Mouse (Mus musculus): Measurements from ENCODE around the gene Elmod2. TPM values are rescaled to one million over a fixed set of nuclear protein-coding genes. Genes with fewer than 3 reads are reported as not detected.

Elmod2 gene
- polyA plus RNA-seq, 1 experiment from 2014 or later = 26.5 TPM

DNA sequence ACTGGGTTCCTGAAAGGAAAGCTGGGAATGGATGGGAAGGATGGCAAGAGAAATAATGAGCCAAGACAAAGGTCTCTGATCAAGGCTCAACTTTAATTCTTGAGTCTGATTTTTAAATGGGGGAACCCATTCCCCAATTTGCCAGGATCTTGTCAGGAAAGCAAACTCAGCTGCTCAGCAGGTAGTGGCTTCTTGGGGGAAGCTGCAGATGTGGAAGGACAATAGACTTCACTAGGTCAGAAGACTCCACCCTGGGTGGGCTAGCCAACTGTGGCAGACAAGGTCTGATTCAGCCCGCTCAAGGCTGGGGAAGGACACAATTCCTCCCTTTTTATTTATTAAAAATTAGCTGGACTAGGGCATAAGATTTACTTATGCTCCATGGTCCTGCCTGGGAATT lies 27.3 kb downstream of the Elmod2 start:
- no peaks in the 10 kb centered on the region for H3K9me3 ChIP-seq (ENCODE audit: control insufficient read depth, low read length)
- no peaks in the 10 kb centered on the region for H3K27me3 ChIP-seq (ENCODE audit: control insufficient read depth, insufficient read depth, low read length)
- H3K27ac ChIP-seq (ENCODE audit: low read depth, low read length) = no peak overlapping the region
- WGBS = 100% methylated on average over 1 of the region's 1 CpGs
- H3K4me1 ChIP-seq (replicated peaks; ENCODE audit: control insufficient read depth, insufficient read depth, low read length) = no peaks in the 10 kb centered on the region
- no peak overlapping the region for H3K4me2 ChIP-seq (replicated peaks; ENCODE audit: low read depth, low read length)
- H3K36me3 ChIP-seq (ENCODE audit: control insufficient read depth, insufficient read depth, low read length) = no peaks in the 10 kb centered on the region
- ATAC-seq (ENCODE audit: low FRiP score) (no peak), DNase-seq (ENCODE audit: low spot score) (no peak)
- H3K9ac ChIP-seq (ENCODE audit: low read depth, low read length) = no peak overlapping the region
- H3K4me3 ChIP-seq (ENCODE audit: low read depth, low read length) = no peak overlapping the region

DNA sequence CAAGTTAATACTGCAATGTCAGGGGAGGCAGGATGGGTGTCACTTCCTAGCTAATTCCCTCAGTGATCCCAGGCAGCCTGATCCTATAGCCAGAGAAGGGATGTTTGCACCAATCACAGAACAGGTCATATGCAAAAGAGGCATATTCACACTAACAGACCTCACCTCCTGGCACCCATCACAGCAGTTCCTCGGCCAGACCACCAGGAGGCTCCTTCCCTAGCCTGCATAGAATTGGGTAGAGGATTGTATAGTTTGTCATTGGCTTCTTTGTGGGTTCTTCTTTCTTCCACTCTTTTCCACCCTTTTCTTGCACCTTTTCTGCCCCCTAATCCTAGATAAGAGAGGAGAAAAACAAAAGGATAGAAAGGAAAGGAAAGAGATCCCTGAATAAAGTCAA lies 32.2 kb downstream of the Elmod2 start:
- Histone ChIP-seq H3K27me3 (ENCODE audit: control insufficient read depth, insufficient read depth, low read length) (no peaks in the 10 kb centered on the region), H3K4me1 (replicated peaks; ENCODE audit: control insufficient read depth, insufficient read depth, low read length) (no peaks in the 10 kb centered on the region), H3K36me3 (ENCODE audit: control insufficient read depth, insufficient read depth, low read length) (no peaks in the 10 kb centered on the region), H3K9me3 (ENCODE audit: control insufficient read depth, low read length) (no peaks in the 10 kb centered on the region), H3K9ac (ENCODE audit: low read depth, low read length) (no peak overlapping the region), H3K27ac (ENCODE audit: low read depth, low read length) (no peak overlapping the region), H3K4me2 (replicated peaks; ENCODE audit: low read depth, low read length) (no peak overlapping the region), H3K4me3 (ENCODE audit: low read depth, low read length) (no peak overlapping the region)
- ATAC-seq (ENCODE audit: low FRiP score) (no peak), DNase-seq (ENCODE audit: low spot score) (no peak)
- 38% methylated on average over 1 of the region's 1 CpGs for WGBS

DNA sequence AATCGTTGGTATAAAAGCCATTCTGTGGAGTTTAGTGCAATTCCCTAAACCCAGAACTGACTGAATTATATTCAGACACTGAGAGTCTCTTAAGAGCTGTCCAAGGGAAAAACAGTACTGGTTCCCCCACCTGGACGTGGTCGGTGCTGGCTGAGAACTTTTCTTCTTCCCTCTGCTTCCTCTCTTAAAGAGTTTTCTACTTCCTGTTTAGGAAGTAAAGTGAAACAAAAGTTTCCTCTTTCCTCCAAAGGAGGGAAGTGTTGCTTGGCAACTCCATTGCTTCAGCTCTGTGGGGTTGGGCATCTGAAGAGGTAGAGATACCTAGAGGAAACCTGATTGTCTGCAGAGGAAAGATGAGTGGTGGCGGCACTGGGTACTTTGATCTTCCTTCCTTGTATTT lies 34.9 kb downstream of the Elmod2 start:
- no peak overlapping the region for H3K4me3 ChIP-seq (ENCODE audit: low read depth, low read length)
- no peak for ATAC-seq (ENCODE audit: low FRiP score)
- no peak overlapping the region for H3K4me2 ChIP-seq (replicated peaks; ENCODE audit: low read depth, low read length)
- no peak overlapping the region for H3K27ac ChIP-seq (ENCODE audit: low read depth, low read length)
- H3K36me3 ChIP-seq (ENCODE audit: control insufficient read depth, insufficient read depth, low read length) = no peaks in the 10 kb centered on the region
- WGBS = 83% methylated on average over 4 of the region's 4 CpGs
- no peaks in the 10 kb centered on the region for H3K9me3 ChIP-seq (ENCODE audit: control insufficient read depth, low read length)
- no peaks in the 10 kb centered on the region for H3K27me3 ChIP-seq (ENCODE audit: control insufficient read depth, insufficient read depth, low read length)
- no peaks in the 10 kb centered on the region for H3K4me1 ChIP-seq (replicated peaks; ENCODE audit: control insufficient read depth, insufficient read depth, low read length)
- DNase-seq (ENCODE audit: low spot score) = no peak
- no peak overlapping the region for H3K9ac ChIP-seq (ENCODE audit: low read depth, low read length)

DNA sequence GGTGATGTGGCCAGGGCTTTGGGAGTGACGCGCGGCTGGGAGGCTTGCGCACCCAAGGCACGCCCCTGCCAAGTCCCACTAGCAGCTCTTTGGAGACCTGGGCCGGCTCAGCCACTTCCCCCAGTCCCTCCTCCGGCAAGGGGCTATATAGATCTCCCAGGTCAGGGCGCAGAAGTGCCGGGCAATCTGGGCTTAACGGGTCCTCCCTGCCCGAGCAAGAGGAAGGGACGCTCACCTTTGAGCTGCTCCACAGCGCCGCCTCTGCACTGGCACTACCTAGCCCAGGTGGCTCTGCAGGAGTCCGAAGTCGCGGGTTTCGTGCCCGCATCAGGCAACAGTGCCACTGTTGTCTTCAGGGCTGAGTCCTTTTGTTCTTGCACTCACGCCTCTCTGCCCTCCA lies 42.1 kb downstream of the Elmod2 start, which contains the start of gene Ucp1:
Ucp1 (plus strand) TSS at position 177 of the 400 bp plus-strand sequence.
- 0 out of 2 replicates have a peak, but pooled peaks cover 7% of the 10 kb centered on the region for H3K27me3 ChIP-seq (ENCODE audit: control insufficient read depth, insufficient read depth, low read length)
- no peaks in the 10 kb centered on the region for H3K36me3 ChIP-seq (ENCODE audit: control insufficient read depth, insufficient read depth, low read length)
- ATAC-seq (ENCODE audit: low FRiP score) (no peak), DNase-seq (ENCODE audit: low spot score) (no peak)
- H3K9ac ChIP-seq (ENCODE audit: low read depth, low read length) = no peak within 1 kb of the TSS
- H3K4me3 ChIP-seq (ENCODE audit: low read depth, low read length) = 0 out of 2 replicates have a peak within 1 kb of the TSS, but pooled peaks have one; percentile 0
- whole genome bisulfite sequencing = 5% methylated on average over 20 of the region's 20 CpGs
- peak within 1 kb of the TSS; percentile 40 for H3K4me2 ChIP-seq (replicated peaks; ENCODE audit: low read depth, low read length)
- no peaks in the 10 kb centered on the region for H3K4me1 ChIP-seq (replicated peaks; ENCODE audit: control insufficient read depth, insufficient read depth, low read length)
- H3K9me3 ChIP-seq (ENCODE audit: control insufficient read depth, low read length) = no peaks in the 10 kb centered on the region
- H3K27ac ChIP-seq (ENCODE audit: low read depth, low read length) = no peak within 1 kb of the TSS

DNA sequence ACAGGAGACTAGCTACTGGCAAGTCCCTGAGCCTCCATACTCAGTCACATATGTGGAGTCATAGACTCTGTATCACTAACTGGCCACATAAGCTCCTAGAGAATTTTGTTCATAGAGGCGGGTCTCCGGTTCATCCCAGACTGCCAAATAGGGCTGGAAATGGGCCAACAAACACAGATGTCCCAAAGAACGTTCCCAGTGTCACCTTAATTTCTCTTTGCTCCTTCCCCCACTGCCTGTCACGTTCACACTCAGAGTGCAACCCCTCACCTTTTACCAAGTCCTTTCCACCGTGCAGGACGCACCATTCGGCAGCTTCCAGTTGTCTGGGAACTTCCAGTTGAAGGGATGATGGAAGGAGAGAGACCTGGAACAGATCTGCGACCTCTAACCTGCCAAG lies 46.9 kb downstream of the Elmod2 start:
- no peak overlapping the region for H3K4me3 ChIP-seq (ENCODE audit: low read depth, low read length)
- no peak overlapping the region for H3K9ac ChIP-seq (ENCODE audit: low read depth, low read length)
- no peak overlapping the region for H3K4me2 ChIP-seq (replicated peaks; ENCODE audit: low read depth, low read length)
- H3K27ac ChIP-seq (ENCODE audit: low read depth, low read length) = no peak overlapping the region
- H3K36me3 ChIP-seq (ENCODE audit: control insufficient read depth, insufficient read depth, low read length) = no peaks in the 10 kb centered on the region
- H3K4me1 ChIP-seq (replicated peaks; ENCODE audit: control insufficient read depth, insufficient read depth, low read length) = no peaks in the 10 kb centered on the region
- H3K27me3 ChIP-seq (ENCODE audit: control insufficient read depth, insufficient read depth, low read length) = 0 out of 2 replicates have a peak, but pooled peaks cover 4% of the 10 kb centered on the region
- no peak for ATAC-seq (ENCODE audit: low FRiP score)
- DNase-seq (ENCODE audit: low spot score) = no peak
- no peaks in the 10 kb centered on the region for H3K9me3 ChIP-seq (ENCODE audit: control insufficient read depth, low read length)
- WGBS = 85% methylated on average over 8 of the region's 8 CpGs

DNA sequence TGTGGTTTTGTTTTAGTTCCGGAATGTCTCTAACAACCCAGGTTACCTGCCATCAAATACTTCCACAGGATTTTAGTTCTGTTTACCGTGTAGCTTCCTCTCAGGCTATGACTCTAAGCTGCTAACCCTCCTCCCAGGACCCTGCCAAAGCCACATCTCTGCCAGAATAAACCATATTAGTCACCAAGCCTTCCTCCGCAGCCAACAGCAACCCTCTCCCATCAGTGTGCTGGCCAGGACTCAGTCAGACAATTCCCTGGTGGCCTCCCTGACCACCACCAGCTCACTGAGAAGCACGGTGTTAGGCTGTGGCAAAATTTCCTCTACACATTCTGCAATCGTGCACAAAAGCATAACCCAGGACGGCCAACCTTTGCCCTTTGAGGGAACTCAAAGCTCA lies 53.9 kb downstream of the Elmod2 start:
- Histone ChIP-seq H3K4me3 (ENCODE audit: low read depth, low read length) (no peak overlapping the region), H3K4me2 (replicated peaks; ENCODE audit: low read depth, low read length) (no peak overlapping the region), H3K27me3 (ENCODE audit: control insufficient read depth, insufficient read depth, low read length) (no peaks in the 10 kb centered on the region), H3K9me3 (ENCODE audit: control insufficient read depth, low read length) (no peaks in the 10 kb centered on the region), H3K9ac (ENCODE audit: low read depth, low read length) (no peak overlapping the region), H3K4me1 (replicated peaks; ENCODE audit: control insufficient read depth, insufficient read depth, low read length) (no peaks in the 10 kb centered on the region), H3K27ac (ENCODE audit: low read depth, low read length) (no peak overlapping the region), H3K36me3 (ENCODE audit: control insufficient read depth, insufficient read depth, low read length) (no peaks in the 10 kb centered on the region)
- 84% methylated on average over 6 of the region's 6 CpGs for WGBS
- DNase-seq (ENCODE audit: low spot score) (no peak), ATAC-seq (ENCODE audit: low FRiP score) (no peak)

DNA sequence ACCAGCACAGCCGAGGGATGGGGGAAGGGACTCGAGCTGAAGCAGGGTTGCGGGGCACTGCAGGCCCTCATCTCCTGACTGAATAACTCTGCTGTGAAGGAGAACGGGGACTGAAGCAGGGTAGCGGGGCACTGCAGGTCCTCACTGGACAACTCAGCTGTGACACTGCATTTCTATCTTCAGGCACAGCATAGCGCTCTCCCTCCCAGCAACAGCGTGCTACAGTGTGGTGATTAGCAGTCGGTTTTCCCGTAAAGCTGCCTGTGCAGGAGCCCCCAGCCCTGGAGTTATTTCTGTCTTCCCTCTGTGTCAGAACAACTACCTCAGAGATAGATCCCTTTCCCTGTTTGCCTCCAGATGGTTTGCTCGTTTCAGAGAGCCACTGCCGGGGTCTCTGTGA lies 57.8 kb downstream of the Elmod2 start:
- 62% methylated on average over 11 of the region's 11 CpGs for WGBS
- Histone ChIP-seq H3K4me3 (ENCODE audit: low read depth, low read length) (no peak overlapping the region), H3K27me3 (ENCODE audit: control insufficient read depth, insufficient read depth, low read length) (no peaks in the 10 kb centered on the region), H3K4me2 (replicated peaks; ENCODE audit: low read depth, low read length) (no peak overlapping the region), H3K9ac (ENCODE audit: low read depth, low read length) (no peak overlapping the region), H3K36me3 (ENCODE audit: control insufficient read depth, insufficient read depth, low read length) (no peaks in the 10 kb centered on the region), H3K9me3 (ENCODE audit: control insufficient read depth, low read length) (no peaks in the 10 kb centered on the region), H3K4me1 (replicated peaks; ENCODE audit: control insufficient read depth, insufficient read depth, low read length) (no peaks in the 10 kb centered on the region), H3K27ac (ENCODE audit: low read depth, low read length) (no peak overlapping the region)
- no peak for DNase-seq (ENCODE audit: low spot score)
- no peak for ATAC-seq (ENCODE audit: low FRiP score)

DNA sequence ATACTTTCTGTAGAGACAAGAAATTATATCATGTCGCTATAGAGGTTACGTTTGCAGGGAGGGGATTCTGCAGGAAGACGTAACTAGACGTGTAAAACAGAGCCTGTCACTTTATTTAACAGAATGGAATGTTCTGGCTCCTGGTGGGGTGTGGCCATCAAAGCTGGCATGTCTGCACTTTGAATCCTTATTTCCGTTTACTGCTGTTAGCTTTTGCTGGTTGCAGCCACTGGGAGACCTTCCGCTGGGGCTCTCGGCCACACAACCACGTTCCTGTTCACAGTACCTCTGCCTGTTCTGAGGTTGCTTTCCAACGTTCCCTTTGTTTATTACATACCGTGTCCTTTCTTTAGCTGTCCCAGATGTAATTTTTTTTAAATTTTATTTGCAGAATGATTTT lies 59.8 kb downstream of the Elmod2 start:
- Histone ChIP-seq H3K9me3 (ENCODE audit: control insufficient read depth, low read length) (no peaks in the 10 kb centered on the region), H3K27ac (ENCODE audit: low read depth, low read length) (no peak overlapping the region), H3K36me3 (ENCODE audit: control insufficient read depth, insufficient read depth, low read length) (no peaks in the 10 kb centered on the region), H3K4me2 (replicated peaks; ENCODE audit: low read depth, low read length) (no peak overlapping the region), H3K27me3 (ENCODE audit: control insufficient read depth, insufficient read depth, low read length) (no peaks in the 10 kb centered on the region), H3K4me3 (ENCODE audit: low read depth, low read length) (no peak overlapping the region), H3K4me1 (replicated peaks; ENCODE audit: control insufficient read depth, insufficient read depth, low read length) (no peaks in the 10 kb centered on the region), H3K9ac (ENCODE audit: low read depth, low read length) (no peak overlapping the region)
- DNase-seq (ENCODE audit: low spot score) (no peak), ATAC-seq (ENCODE audit: low FRiP score) (no peak)
- 84% methylated on average over 10 of the region's 10 CpGs for whole genome bisulfite sequencing

DNA sequence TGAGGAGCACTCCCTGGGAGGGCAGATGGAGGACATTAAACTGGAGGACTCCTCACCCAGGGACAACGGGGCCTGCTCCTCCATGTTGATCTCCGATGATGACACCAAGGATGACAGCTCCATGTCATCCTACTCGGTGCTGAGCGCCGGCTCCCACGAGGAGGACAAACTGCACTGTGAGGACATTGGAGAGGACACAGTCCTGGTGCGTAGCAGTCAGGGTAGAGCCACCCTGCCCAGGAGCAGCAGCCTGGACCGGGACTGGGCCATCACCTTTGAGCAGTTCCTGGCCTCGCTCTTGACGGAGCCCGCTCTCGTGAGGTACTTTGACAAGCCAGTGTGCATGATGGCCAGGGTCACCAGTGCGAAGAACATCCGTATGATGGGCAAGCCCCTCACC lies 61.1 kb downstream of the Elmod2 start:
- Histone ChIP-seq H3K9me3 (ENCODE audit: control insufficient read depth, low read length) (no peaks in the 10 kb centered on the region), H3K36me3 (ENCODE audit: control insufficient read depth, insufficient read depth, low read length) (no peaks in the 10 kb centered on the region), H3K4me3 (ENCODE audit: low read depth, low read length) (no peak overlapping the region), H3K27ac (ENCODE audit: low read depth, low read length) (no peak overlapping the region), H3K4me2 (replicated peaks; ENCODE audit: low read depth, low read length) (no peak overlapping the region), H3K9ac (ENCODE audit: low read depth, low read length) (no peak overlapping the region), H3K4me1 (replicated peaks; ENCODE audit: control insufficient read depth, insufficient read depth, low read length) (no peaks in the 10 kb centered on the region), H3K27me3 (ENCODE audit: control insufficient read depth, insufficient read depth, low read length) (no peaks in the 10 kb centered on the region)
- ATAC-seq (ENCODE audit: low FRiP score) (no peak), DNase-seq (ENCODE audit: low spot score) (no peak)
- 96% methylated on average over 14 of the region's 14 CpGs for WGBS

All from hindbrain, embryonic 11.5 days (tissue).